Mouse (Mus musculus): ENCODE results near the gene Samd7. TPM values are rescaled to one million over a fixed set of nuclear protein-coding genes. Genes with fewer than 3 reads are reported as not detected.
A peak's percentile ranks its signal among the peaks of the same experiment; 100 is the strongest.
"Not testable (repeated sequence)": the region's sequence is repeated elsewhere in the genome, so short reads cannot be mapped to it uniquely, and the experiment has no call there.

The Samd7 gene
- not detected in 2 replicates for polyA plus RNA-seq (2015; fragmentation: Nextera tagmentation; extraction: Ambion mirVana)

DNA sequence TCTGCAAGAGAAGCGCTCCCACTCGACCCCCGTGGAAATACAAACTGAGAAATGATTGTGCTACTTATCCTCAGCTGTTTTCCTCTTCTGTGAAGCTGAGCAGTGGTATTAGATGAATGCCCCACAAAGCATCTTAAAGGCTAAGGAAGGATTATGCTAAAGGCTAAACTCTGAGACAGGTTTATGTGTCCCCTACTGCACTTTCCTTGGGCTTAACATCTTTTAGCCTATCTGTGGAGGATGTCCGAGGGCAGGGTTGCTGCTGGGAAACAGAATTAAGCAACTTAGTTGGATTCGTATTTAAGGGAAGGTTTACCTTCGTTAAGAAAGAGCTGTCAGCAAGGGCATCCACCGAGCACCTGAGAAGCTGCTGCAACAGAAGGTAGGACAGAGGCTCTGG, at the start of gene Samd7:
TSS of gene Samd7 (plus strand) at position 288 of the 400 bp plus-strand sequence.
- H3K4me2 ChIP-seq (replicated peaks; ENCODE audit: low read depth) = no peak within 1 kb of the TSS
- no peak within 1 kb of the TSS for H3K27ac ChIP-seq (ENCODE audit: low read depth, low read length)
- no peaks in the 10 kb centered on the region for H3K36me3 ChIP-seq (ENCODE audit: control insufficient read depth, insufficient read depth)
- no peaks in the 10 kb centered on the region for H3K9me3 ChIP-seq (ENCODE audit: control insufficient read depth)
- no peak for TF ChIP-seq CTCF (IDR thresholded peaks at IDR 0.05; ENCODE audit: low read depth)
- 80% methylated on average over 7 of the region's 7 CpGs for WGBS
- no peak within 1 kb of the TSS for H3K4me3 ChIP-seq (ENCODE audit: low read depth, low read length)
- no peaks in the 10 kb centered on the region for H3K27me3 ChIP-seq (replicated peaks; ENCODE audit: control insufficient read depth, insufficient read depth, low read length)
- ATAC-seq = no peak
- H3K4me1 ChIP-seq (replicated peaks; ENCODE audit: control insufficient read depth, insufficient read depth, low read length) = no peaks in the 10 kb centered on the region
- no peak within 1 kb of the TSS for H3K9ac ChIP-seq (ENCODE audit: low read depth, low read length)

DNA sequence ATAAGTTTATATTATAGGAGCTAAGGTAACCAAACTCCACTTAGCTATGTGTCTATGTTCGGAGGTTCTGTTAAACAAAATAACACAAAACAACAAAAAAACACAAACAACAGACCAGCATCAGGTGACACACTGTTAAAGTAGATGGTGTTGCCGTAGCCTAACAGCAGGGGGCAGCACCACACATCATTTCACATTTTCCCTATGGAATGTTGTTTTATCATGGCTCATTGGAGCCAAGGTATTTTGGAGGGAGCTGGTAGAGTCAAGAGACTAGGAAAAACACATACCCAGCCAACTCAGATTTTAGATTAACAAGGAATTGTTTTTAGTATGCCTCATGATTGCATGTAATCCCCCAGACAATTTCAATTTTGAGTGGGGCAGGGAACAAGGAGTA, 49.7 kb upstream of the Samd7 start:
- Histone ChIP-seq H3K27ac (ENCODE audit: low read depth, low read length) (no peak overlapping the region), H3K9me3 (ENCODE audit: control insufficient read depth) (no peaks in the 10 kb centered on the region), H3K27me3 (replicated peaks; ENCODE audit: control insufficient read depth, insufficient read depth, low read length) (no peaks in the 10 kb centered on the region), H3K9ac (ENCODE audit: low read depth, low read length) (no peak overlapping the region), H3K4me2 (replicated peaks; ENCODE audit: low read depth) (no peak overlapping the region), H3K4me1 (replicated peaks; ENCODE audit: control insufficient read depth, insufficient read depth, low read length) (no peaks in the 10 kb centered on the region), H3K4me3 (ENCODE audit: low read depth, low read length) (no peak overlapping the region), H3K36me3 (ENCODE audit: control insufficient read depth, insufficient read depth) (no peaks in the 10 kb centered on the region)
- TF ChIP-seq CTCF (IDR thresholded peaks at IDR 0.05; ENCODE audit: low read depth) = peak; percentile 90
- ATAC-seq = 0 out of 2 replicates have a peak, but pooled peaks have one; percentile 27
- WGBS = 12% methylated on average over 2 of the region's 2 CpGs

DNA sequence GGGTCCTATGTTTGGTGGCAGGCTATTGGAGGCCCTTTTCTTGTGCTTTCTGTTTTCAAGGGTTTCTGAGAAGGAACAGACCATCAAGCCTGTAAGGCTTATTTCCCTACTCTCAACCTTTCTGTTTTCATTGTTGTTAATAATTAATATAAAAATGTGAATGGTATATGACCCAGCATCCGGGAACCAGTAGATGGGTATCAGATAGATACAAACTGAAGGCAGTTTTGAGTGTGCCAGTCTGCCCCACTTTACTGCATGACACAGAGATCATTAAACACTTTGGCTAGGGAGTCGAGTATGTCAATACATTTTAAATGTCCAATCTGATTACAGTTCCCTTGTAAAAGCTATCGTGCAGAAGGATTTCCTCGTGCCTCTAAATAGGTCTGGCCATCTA, 48.2 kb upstream of the Samd7 start:
- Histone ChIP-seq H3K9me3 (ENCODE audit: control insufficient read depth) (no peaks in the 10 kb centered on the region), H3K4me3 (ENCODE audit: low read depth, low read length) (no peak overlapping the region), H3K27ac (ENCODE audit: low read depth, low read length) (no peak overlapping the region), H3K4me2 (replicated peaks; ENCODE audit: low read depth) (0 out of 2 replicates have a peak overlapping the region, but pooled peaks have one; percentile 21), H3K27me3 (replicated peaks; ENCODE audit: control insufficient read depth, insufficient read depth, low read length) (no peaks in the 10 kb centered on the region), H3K9ac (ENCODE audit: low read depth, low read length) (no peak overlapping the region), H3K4me1 (replicated peaks; ENCODE audit: control insufficient read depth, insufficient read depth, low read length) (no peaks in the 10 kb centered on the region), H3K36me3 (ENCODE audit: control insufficient read depth, insufficient read depth) (no peaks in the 10 kb centered on the region)
- TF ChIP-seq CTCF (IDR thresholded peaks at IDR 0.05; ENCODE audit: low read depth) = no peak
- WGBS = 25% methylated on average over 4 of the region's 4 CpGs
- ATAC-seq = peak; percentile 39; the same call in 1 of the 2 replicates

DNA sequence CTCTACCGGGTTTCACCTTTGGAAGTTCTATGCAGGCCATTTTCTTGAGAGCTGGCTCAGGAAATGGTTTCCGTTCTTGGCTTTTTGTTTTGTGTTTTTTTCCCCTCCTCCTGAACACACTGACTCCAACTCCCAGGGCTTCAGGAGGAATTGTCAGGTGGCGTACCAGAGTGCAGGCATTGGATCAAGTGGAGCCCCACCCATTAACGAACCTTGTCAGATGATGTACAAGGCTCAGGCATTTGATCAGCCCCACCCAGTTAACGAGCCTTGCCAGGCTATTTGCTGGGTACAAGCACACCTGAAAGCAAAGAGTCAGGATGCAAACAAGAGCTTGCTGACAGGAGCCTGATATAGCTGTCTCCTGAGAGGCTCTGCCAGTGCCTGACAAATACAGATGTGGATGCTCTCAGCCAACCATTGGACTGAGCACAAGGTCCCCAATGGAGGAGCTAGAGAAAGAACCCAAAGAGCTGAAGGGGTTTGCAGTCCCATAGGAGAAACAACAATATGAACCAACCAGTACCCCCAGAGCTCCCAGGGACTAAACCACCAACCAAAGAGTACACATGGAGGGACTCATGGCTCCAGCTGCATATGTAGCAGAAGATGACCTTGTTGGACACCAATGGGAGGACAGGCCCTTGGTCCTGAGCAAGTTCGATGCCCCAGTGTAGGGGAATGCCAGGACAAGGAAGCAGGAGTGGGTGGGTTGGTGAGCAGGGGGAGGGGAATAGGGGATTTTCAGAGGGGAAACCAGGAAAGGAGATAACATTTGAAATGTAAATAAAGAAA, 46.2 kb upstream of the Samd7 start, which contains the start of gene Lrrc31:
TSS of gene Lrrc31 (minus strand) at position 133 of the 795 bp plus-strand sequence.
- not testable (repeated sequence) for H3K9ac ChIP-seq (ENCODE audit: low read depth, low read length); H3K27me3 ChIP-seq (replicated peaks; ENCODE audit: control insufficient read depth, insufficient read depth, low read length); H3K27ac ChIP-seq (ENCODE audit: low read depth, low read length); H3K4me1 ChIP-seq (replicated peaks; ENCODE audit: control insufficient read depth, insufficient read depth, low read length); H3K36me3 ChIP-seq (ENCODE audit: control insufficient read depth, insufficient read depth); H3K9me3 ChIP-seq (ENCODE audit: control insufficient read depth)
- 65% methylated on average over 6 of the region's 6 CpGs for WGBS
- peak; percentile 87 for ATAC-seq
- H3K4me2 ChIP-seq (replicated peaks; ENCODE audit: low read depth) = 0 out of 2 replicates have a peak within 1 kb of the TSS, but pooled peaks have one; percentile 9
- 0 out of 2 replicates have a peak within 1 kb of the TSS, but pooled peaks have one; percentile 5 for H3K4me3 ChIP-seq (ENCODE audit: low read depth, low read length)

DNA sequence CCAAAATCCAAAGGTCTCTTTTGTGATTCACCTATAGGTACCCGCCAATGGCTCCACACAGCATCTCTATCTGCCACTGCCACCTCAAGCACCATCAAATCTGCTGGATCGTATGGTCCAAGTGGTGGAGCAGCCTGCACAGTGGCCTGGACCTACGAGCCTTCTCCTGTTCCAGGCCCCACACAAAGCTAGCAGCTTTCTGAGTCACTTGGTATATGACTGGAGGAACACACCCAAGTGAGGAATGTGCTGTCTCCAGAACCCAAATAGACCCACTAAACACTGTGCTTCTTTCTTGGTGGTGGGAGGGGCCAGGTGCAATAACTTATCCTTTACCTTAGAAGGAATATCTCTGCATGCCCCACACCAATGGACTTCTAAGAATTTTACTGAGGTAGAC, 40.1 kb upstream of the Samd7 start:
- ATAC-seq = no peak
- Histone ChIP-seq H3K4me1 (replicated peaks; ENCODE audit: control insufficient read depth, insufficient read depth, low read length) (no peaks in the 10 kb centered on the region), H3K27me3 (replicated peaks; ENCODE audit: control insufficient read depth, insufficient read depth, low read length) (no peaks in the 10 kb centered on the region), H3K9ac (ENCODE audit: low read depth, low read length) (no peak overlapping the region), H3K4me2 (replicated peaks; ENCODE audit: low read depth) (no peak overlapping the region), H3K27ac (ENCODE audit: low read depth, low read length) (no peak overlapping the region), H3K36me3 (ENCODE audit: control insufficient read depth, insufficient read depth) (no peaks in the 10 kb centered on the region), H3K9me3 (ENCODE audit: control insufficient read depth) (no peaks in the 10 kb centered on the region), H3K4me3 (ENCODE audit: low read depth, low read length) (no peak overlapping the region)
- TF ChIP-seq CTCF (IDR thresholded peaks at IDR 0.05; ENCODE audit: low read depth) = no peak
- WGBS = 58% methylated on average over 3 of the region's 3 CpGs

DNA sequence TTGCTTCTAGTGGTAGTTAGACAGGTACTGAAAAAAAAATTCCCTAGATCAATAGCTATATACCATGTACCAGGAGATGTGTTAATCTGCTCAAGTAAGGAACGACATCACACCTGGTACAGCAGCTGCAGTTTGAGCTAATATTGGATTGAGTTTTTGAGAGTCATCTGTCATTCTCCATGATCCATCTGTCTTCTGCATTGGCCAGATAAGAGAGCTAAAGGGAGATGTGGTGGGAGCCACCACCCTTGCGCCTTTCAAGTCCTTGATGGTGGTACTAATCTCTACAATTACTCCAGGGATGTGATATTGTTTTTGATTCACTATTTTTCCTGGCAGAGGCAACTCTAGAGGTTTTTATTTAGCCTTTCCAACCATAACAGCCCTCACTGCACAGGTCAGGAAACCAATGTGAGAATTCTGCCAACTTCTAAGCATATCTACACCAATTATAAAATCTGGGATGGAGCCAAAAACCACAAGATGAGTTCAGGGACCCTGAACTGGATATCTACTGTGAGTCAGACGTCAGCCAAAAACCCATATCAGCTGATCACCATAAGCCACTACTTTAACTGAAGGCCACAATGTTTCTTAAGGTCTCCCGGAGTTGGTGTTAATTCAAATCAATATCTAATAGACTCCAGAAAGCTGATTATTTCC, 39.3 kb upstream of the Samd7 start:
- 68% methylated on average over 4 of the region's 4 CpGs for WGBS
- H3K9me3 ChIP-seq (ENCODE audit: control insufficient read depth) = no peaks in the 10 kb centered on the region
- H3K36me3 ChIP-seq (ENCODE audit: control insufficient read depth, insufficient read depth) = no peaks in the 10 kb centered on the region
- H3K27ac ChIP-seq (ENCODE audit: low read depth, low read length) = no peak overlapping the region
- H3K27me3 ChIP-seq (replicated peaks; ENCODE audit: control insufficient read depth, insufficient read depth, low read length) = no peaks in the 10 kb centered on the region
- H3K4me1 ChIP-seq (replicated peaks; ENCODE audit: control insufficient read depth, insufficient read depth, low read length) = no peaks in the 10 kb centered on the region
- no peak overlapping the region for H3K4me3 ChIP-seq (ENCODE audit: low read depth, low read length)
- H3K4me2 ChIP-seq (replicated peaks; ENCODE audit: low read depth) = no peak overlapping the region
- TF ChIP-seq CTCF (IDR thresholded peaks at IDR 0.05; ENCODE audit: low read depth) = no peak
- no peak overlapping the region for H3K9ac ChIP-seq (ENCODE audit: low read depth, low read length)
- no peak for ATAC-seq
